Mouse (Mus musculus): ENCODE data around the gene Psma5.
"Not testable (repeated sequence)": the region's sequence is repeated elsewhere in the genome, so short reads cannot be mapped to it uniquely, and the experiment has no call there.

Gene Psma5

DNA sequence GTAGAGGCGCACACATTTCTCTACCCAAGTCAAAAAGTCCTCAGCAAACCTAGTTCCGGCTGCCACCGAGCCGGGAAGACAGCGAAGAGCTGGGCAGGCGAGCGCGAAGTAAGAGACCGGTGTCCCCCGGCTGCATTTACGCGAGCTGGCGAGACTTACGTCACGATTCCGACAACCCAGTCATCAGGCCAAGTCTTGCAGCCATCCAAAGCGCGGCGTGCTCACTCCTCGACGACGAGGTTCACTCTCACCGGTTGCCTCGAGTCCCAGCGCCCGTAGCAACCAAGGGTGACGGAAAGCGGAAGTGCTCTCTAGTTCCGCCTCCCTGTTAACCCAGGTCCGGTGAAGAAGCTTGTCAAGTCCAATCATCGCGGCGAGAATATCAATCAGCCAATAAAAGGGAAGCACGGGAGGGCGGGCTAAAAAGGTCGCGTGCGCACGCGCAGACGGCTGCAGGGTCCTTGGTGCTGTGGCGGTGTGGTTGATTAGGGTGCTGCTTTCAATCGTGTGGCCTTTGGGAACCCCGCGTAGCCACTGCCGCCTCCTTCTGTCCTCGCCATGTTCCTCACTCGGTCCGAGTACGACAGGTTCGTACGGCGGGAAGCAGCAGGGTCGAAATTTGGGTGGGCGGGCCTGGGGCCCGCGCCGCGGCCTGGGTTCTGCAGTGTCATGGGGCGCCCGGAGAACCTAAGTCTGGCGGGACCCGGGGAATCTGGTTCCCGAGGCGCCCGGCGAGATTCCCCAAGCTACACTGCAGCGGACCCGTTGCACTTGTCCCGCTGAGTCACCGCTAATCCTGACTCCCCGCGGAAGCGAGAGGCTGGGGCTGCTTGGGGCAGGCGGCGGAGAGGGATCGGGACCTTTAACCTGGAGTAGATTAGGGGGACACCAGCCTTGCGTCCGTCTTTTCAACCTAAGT lies at the start of gene Psma5:
Gene Psma5 (plus strand): TSS at position 208 of the 919 bp plus-strand sequence.
- peak; percentile 92 to 94 for DNase-seq (ENCODE audit: low spot score in 2 of 2)

GRCm38 (mm10) chr3:108209001-108209400 lies 47.7 kb upstream of the Psma5 start:
- peak in 1 of 2 experiments; percentile 5 for DNase-seq (ENCODE audit: low spot score in 2 of 2)

DNA sequence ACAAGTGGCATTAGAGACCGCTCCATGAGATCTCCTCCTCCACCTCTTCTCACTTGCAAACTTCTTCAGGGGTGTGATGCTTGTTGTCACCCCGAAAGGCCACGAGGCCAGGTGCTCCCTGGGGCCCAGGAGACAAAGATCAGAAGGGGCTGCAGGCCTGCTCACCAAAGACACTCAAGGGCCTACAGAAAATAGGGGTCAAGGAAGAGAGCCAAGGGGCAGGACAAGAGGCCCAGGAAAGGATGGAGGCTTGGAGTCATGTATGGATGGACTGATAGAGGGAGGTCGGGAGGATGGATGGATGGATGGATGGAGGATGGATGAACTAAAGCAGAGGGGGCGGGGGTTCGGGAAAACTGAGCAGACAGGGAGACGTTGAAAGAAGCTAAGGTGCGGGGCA lies 47.2 kb upstream of the Psma5 start:
- DNase-seq (ENCODE audit: low spot score in 2 of 2): peak in 1 of 2 experiments; percentile 9

DNA sequence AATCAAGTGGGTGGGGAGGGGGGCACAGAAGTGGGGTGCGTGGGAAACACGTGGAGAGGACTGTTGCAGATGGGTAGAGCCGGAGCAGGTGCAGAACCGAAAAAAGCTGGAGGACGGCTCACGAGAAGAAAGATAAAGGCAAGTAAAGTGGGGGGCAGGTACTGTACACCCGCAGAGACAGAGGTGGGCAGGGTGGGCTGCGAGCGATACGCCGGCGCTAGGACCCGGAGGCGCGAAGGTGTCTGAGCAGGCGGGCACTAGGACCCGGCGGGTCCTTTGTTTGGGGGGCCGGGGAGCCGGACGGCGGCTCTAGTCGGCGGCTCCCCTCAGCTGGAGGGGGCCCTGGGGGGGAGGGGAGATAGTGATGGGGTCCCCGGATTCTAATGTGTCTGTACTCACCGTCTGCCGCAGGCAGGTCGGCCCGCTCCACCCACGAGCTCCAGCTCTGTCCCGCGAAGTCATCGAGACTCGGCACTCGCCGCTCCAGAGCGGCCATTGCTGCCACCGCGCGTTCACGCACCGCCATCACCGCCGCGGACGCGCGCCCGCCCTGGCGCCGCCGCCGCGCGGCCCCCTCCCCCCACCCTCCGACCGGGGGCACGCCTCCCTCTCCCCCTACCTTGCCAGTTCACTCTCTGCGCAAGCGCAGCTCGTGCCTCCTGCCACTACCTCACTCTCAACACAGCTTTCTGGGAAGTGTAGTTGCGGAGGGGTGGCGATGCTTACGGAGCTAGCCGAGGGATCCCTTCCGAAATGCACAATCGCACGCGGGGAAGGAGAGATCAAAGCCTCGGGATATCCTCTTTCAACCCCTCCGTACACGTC lies 46.6 kb upstream of the Psma5 start:
- DNase-seq (ENCODE audit: low spot score in 2 of 2): peak; percentile 86 to 91

- peak in 1 of 2 experiments; percentile 65 for DNase-seq (ENCODE audit: low spot score in 2 of 2)
Observed at GRCm38 (mm10) chr3:108210771-108211139, 46.0 kb upstream of the Psma5 start, which contains the start of gene Atxn7l2. Gene Atxn7l2 (minus strand): TSS chr3:108210934.

GRCm38 (mm10) chr3:108211845-108212244 lies 44.9 kb upstream of the Psma5 start:
- DNase-seq (ENCODE audit: low spot score in 2 of 2): peak; percentile 6 to 15

- peak in 1 of 2 experiments; percentile 20 for DNase-seq (ENCODE audit: low spot score in 2 of 2)
Observed at GRCm38 (mm10) chr3:108212406-108212805, 44.3 kb upstream of the Psma5 start.

GRCm38 (mm10) chr3:108214734-108215133 lies 42.0 kb upstream of the Psma5 start:
- DNase-seq (ENCODE audit: low spot score in 2 of 2): no peak

GRCm38 (mm10) chr3:108220661-108221060 lies 36.1 kb upstream of the Psma5 start:
- no peak for DNase-seq (ENCODE audit: low spot score in 2 of 2)

GRCm38 (mm10) chr3:108225711-108226557 lies 30.8 kb upstream of the Psma5 start:
- DNase-seq (ENCODE audit: low spot score in 2 of 2): no peak

- DNase-seq (ENCODE audit: low spot score in 2 of 2): no peak
Observed at GRCm38 (mm10) chr3:108226558-108227350, 30.0 kb upstream of the Psma5 start, which contains the start of gene Sypl2. Gene Sypl2 (minus strand): TSS chr3:108226648.

DNA sequence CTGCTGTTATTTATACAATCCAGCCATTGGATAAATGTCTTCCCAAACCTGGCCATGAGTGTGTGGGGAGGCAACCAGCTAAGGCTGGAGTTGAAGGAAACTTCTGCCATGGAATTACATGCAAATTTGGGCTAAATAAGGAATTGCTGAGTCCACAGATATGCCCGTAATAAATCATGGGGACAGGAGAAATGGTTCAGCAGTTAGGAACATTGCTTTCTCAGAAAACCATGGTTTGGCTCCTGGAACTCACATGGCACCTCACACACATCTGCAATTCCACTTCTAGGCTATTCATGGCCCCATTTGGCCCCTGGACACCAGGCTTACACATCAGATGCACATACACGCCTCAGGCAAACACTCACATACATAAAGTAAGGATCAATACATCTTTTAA lies 29.2 kb upstream of the Psma5 start:
- DNase-seq (ENCODE audit: low spot score in 2 of 2): no peak

GRCm38 (mm10) chr3:108231646-108232045 lies 25.1 kb upstream of the Psma5 start:
- DNase-seq (ENCODE audit: low spot score in 2 of 2): no peak

- not testable (repeated sequence) for DNase-seq (ENCODE audit: low spot score in 2 of 2)
Observed at GRCm38 (mm10) chr3:108237474-108238102, 19.1 kb upstream of the Psma5 start.

DNA sequence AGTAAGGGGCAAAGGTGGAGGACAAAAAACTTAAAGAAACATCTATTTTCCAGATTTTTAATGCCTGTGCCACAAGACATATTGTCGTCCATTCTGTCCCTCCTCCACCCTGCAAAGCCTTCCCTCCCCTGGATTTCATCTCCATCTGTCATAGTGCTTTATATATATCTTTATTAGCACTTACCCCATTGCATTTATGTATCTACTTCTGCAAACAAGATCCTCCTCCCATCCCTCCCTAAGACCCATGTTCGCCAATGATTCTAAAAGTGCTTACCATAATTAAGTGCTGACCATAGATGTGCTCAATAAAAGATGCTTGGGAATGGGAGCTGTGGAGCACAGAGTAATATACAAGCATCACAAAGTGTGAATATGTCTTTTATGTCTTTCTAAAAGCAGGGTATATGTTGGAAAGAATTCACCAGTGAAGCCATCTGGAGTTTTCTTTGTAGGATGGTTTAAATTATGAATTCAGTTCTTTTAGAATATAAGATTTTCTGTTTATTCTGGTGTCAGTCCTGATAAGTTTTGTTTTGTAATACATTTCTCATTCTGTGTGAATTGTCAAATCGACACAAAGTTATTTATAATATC lies 15.4 kb upstream of the Psma5 start:
- DNase-seq (ENCODE audit: low spot score in 2 of 2): no peak

- no peak for DNase-seq (ENCODE audit: low spot score in 2 of 2)
Observed at GRCm38 (mm10) chr3:108246857-108247256, 9.9 kb upstream of the Psma5 start.

DNA sequence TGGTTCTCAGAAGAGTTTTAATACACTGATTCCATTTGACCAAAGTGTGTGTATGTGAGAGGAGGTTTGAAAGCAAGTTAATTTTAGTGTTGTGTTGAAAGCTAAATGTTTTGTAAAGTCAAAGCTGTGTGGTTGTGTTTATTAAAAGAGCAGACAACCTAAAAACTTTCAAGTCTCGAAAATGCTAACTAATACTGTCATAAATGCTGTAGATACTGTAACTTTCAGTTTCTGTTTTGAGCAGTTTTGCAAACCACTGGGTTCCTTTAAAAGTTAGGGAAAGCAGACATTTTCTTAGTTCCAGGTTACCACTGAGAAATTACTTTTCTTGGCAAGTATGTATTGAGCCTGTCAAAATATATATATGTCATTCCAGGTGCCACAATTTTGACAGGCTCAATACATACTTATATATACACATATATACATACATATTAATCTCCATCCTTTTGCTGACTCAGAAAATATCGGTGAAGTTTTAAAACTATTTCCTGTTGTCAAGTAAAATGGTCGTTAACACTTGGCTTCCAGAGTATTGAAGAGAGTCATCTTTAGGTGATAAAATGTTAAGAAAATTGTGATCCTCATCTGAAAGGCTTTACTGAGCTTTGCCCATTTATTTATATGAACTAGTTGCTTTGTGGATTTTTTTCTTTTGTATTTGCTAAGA lies 1.2 kb downstream of the Psma5 start:
- no peak for DNase-seq (ENCODE audit: low spot score in 2 of 2)

GRCm38 (mm10) chr3:108259319-108259718 lies 2.6 kb downstream of the Psma5 start:
- DNase-seq (ENCODE audit: low spot score in 2 of 2): no peak

DNA sequence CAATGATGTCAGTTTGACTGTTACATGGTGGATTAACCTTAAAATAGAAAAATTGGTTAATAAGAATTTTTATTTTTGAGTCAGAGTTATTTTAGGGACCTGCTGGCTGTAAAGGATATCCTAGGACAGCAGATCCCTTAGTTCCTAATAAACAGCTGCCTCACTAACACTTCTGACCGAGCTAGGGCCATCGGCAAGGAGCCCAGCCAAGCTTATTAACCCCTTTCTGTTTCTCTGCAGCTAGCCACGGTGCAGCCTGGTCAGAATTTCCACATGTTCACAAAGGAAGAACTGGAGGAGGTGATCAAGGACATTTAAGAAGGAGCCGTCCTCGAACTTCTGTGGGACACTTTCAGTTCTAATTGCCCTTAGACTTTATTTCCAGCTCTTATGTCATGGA lies 22.8 kb downstream of the Psma5 start:
- DNase-seq (ENCODE audit: low spot score in 2 of 2): not testable (repeated sequence)
